26 mouse cellular contexts compared by ENCODE assay signal in genomic region chr13:54798740-54799139, GRCm38 (mm10). TPM values are rescaled to one million over a fixed set of nuclear protein-coding genes. Genes with fewer than 3 reads are reported as not detected.
DNase-seq lines count a peak whose midpoint lies in the region; ATAC-seq and TF ChIP-seq lines count a peak whose summit lies in the region.
"Had no signal": no experiment of that assay in that cellular context is flagged by ENCODE, and none has a peak within 500 bp of the region (broad histone marks: within the 10 kb centered on the region; RNA-seq: fewer than 3 reads in every experiment).

No protein-coding gene starts in this region.

- DNase-seq in heart, postnatal 36 days, result no peak
- peak; percentile 60 for DNase-seq in MEL (ENCODE audit: low read depth, low spot score)
- peak; percentile 65 to 78 for DNase-seq in layer of hippocampus, adult 2 months (ENCODE audit: low spot score in 2 of 2)
- DNase-seq in right cerebral cortex, postnatal 10 days (ENCODE audit: low spot score in 2 of 2), result peak; percentile 59
- no peak for DNase-seq in urinary bladder, postnatal 25 days (ENCODE audit: low spot score)
- DNase-seq in midbrain, embryonic 10.5 days (ENCODE audit: low spot score), result no peak
- DNase-seq: adrenal gland, postnatal 36 days; B cell, adult 2 months; cerebellum, postnatal 10 days; gastrocnemius, adult 2 months; kidney, adult 18-20 months; kidney, postnatal 36 days; lung, embryonic 14.5 days; thymus, postnatal 4 days had no signal

- peaks cover 17% of the 10 kb centered on the region for H3K27me3 ChIP-seq in heart, embryonic 11.5 days (ENCODE audit: control insufficient read depth, insufficient read depth, low read length)
- no peaks in the 10 kb centered on the region for H3K27me3 ChIP-seq in MEL (ENCODE audit: control insufficient read depth in 1 of 2, insufficient read depth in 2 of 2, low read length in 2 of 2)
- H3K27me3 ChIP-seq in midbrain, embryonic 10.5 days (ENCODE audit: low read depth, poor library complexity, severe bottlenecking), result peaks cover 52% of the 10 kb centered on the region

- no peak overlapping the region for H3K4me2 ChIP-seq in heart, embryonic 11.5 days
- H3K4me2 ChIP-seq: liver, embryonic 12.5 days; lung, embryonic 14.5 days; midbrain, embryonic 13.5 days had no signal

- WGBS in heart, embryonic 11.5 days (ENCODE audit: insufficient replicate concordance), result 60% methylated on average over 10 of the region's 10 CpGs
- 78% methylated on average over 10 of the region's 10 CpGs for WGBS in midbrain, embryonic 10.5 days

- no peak for TF ChIP-seq CTCF in MEL (IDR thresholded peaks at IDR 0.05 in 2 of 3, conservative IDR thresholded peaks at IDR 0.05 in 1 of 3; ENCODE audit: control insufficient read depth in 1 of 3, insufficient read depth in 1 of 3, low read depth in 2 of 3, low read length in 3 of 3, poor library complexity in 1 of 3, severe bottlenecking in 1 of 3)
- no peak for TF ChIP-seq CTCF in layer of hippocampus, adult 2 months (conservative IDR thresholded peaks at IDR 0.05)

- intact Hi-C loops in heart, postnatal 36 days (cut with DNase I), result loop anchor here (1.0 to 2.0 kb wide), 2 partner anchors 272 to 379 kb away; no protein-coding TSS in a partner anchor

- no peaks in the 10 kb centered on the region for H3K4me1 ChIP-seq in heart, embryonic 11.5 days (ENCODE audit: control insufficient read depth, insufficient read depth, low read length)
- H3K4me1 ChIP-seq in MEL (ENCODE audit: control insufficient read depth in 1 of 2, insufficient read depth in 2 of 2, low read length in 2 of 2), result peaks cover 2 to 15% of the 10 kb centered on the region in 2 experiments; a peak in 3 of 4 replicates
- no peaks in the 10 kb centered on the region for H3K4me1 ChIP-seq in midbrain, embryonic 10.5 days
- H3K4me1 ChIP-seq: hindbrain, embryonic 10.5 days; liver, embryonic 12.5 days; midbrain, embryonic 13.5 days had no signal

- no peak for TF ChIP-seq RAD21 in MEL (IDR thresholded peaks at IDR 0.05; ENCODE audit: low read depth, low read length)

- H3K4me3 ChIP-seq in heart, embryonic 11.5 days (ENCODE audit: low read depth, low read length), result no peak overlapping the region
- peak overlapping the region; percentile 27; a peak in 2 of 4 replicates for H3K4me3 ChIP-seq in MEL (ENCODE audit: control insufficient read depth in 1 of 2, insufficient read depth in 1 of 2, low read depth in 2 of 2, low read length in 2 of 2)
- no peak overlapping the region for H3K4me3 ChIP-seq in layer of hippocampus, adult 2 months
- no peak overlapping the region for H3K4me3 ChIP-seq in midbrain, embryonic 10.5 days
- H3K4me3 ChIP-seq: gastrocnemius, adult 2 months; hindbrain, embryonic 10.5 days; limb, embryonic 10.5 days; liver, embryonic 12.5 days; midbrain, embryonic 13.5 days; myocyte had no signal

- TF ChIP-seq EP300 in MEL (IDR thresholded peaks at IDR 0.05; ENCODE audit: low read depth in 1 of 2, low read length in 2 of 2), result peak in 1 of 2 experiments; percentile 52; a peak in 2 of 4 replicates

- no peak overlapping the region for H3K27ac ChIP-seq in heart, embryonic 11.5 days (ENCODE audit: low read depth, low read length)
- H3K27ac ChIP-seq in MEL (ENCODE audit: control insufficient read depth, low read depth, low read length), result no peak overlapping the region
- H3K27ac ChIP-seq in layer of hippocampus, adult 2 months, result peak overlapping the region; percentile 90
- H3K27ac ChIP-seq in midbrain, embryonic 10.5 days (replicated peaks), result no peak overlapping the region
- H3K27ac ChIP-seq: gastrocnemius, adult 2 months; hindbrain, embryonic 10.5 days; limb, embryonic 10.5 days; liver, embryonic 12.5 days; macrophage; midbrain, embryonic 13.5 days; stomach, postnatal 0 days had no signal

- H3K9ac ChIP-seq in heart, embryonic 11.5 days (ENCODE audit: low read depth, low read length), result 0 out of 2 replicates have a peak overlapping the region, but pooled peaks have one; percentile 12
- H3K9ac ChIP-seq in MEL (ENCODE audit: control insufficient read depth, low read depth, low read length, poor library complexity, severe bottlenecking), result no peak overlapping the region
- H3K9ac ChIP-seq: liver, embryonic 12.5 days; lung, embryonic 14.5 days; midbrain, embryonic 13.5 days had no signal

- H3K9me3 ChIP-seq in heart, embryonic 11.5 days (replicated peaks; ENCODE audit: control insufficient read depth, low read length), result no peaks in the 10 kb centered on the region
- H3K9me3 ChIP-seq in MEL (replicated peaks; ENCODE audit: insufficient read depth, low read length), result no peaks in the 10 kb centered on the region
- no peaks in the 10 kb centered on the region for H3K9me3 ChIP-seq in midbrain, embryonic 10.5 days (replicated peaks)
- H3K9me3 ChIP-seq: hindbrain, embryonic 10.5 days; limb, embryonic 10.5 days; liver, embryonic 12.5 days; midbrain, embryonic 13.5 days had no signal

- no peak for TF ChIP-seq POLR2A in MEL (IDR thresholded peaks at IDR 0.05; ENCODE audit: control insufficient read depth in 1 of 2, insufficient read depth in 1 of 2, low read depth in 1 of 2, low read length in 2 of 2, poor library complexity in 1 of 2)

- H3K36me3 ChIP-seq in heart, embryonic 11.5 days (ENCODE audit: control insufficient read depth, insufficient read depth, low read length), result no peaks in the 10 kb centered on the region
- H3K36me3 ChIP-seq in MEL (ENCODE audit: control insufficient read depth in 1 of 2, insufficient read depth in 2 of 2, low read length in 2 of 2), result no peaks in the 10 kb centered on the region
- H3K36me3 ChIP-seq in midbrain, embryonic 10.5 days, result no peaks in the 10 kb centered on the region
- H3K36me3 ChIP-seq: hindbrain, embryonic 10.5 days; limb, embryonic 10.5 days; liver, embryonic 12.5 days; midbrain, embryonic 13.5 days had no signal

- H3K79me2 ChIP-seq in MEL (ENCODE audit: control insufficient read depth, insufficient read depth, low read length, poor library complexity), result no peaks in the 10 kb centered on the region

- no peak for ATAC-seq in heart, embryonic 11.5 days (replicated peaks; ENCODE audit: insufficient number of reproducible peaks, low FRiP score, low TSS enrichment)
- ATAC-seq: liver, embryonic 12.5 days had no signal

TF ChIP-seq in MEL, 35 proteins besides CTCF, POLR2A, EP300 and RAD21:
- TF ChIP-seq MXI1 (IDR thresholded peaks at IDR 0.05; ENCODE audit: low read depth, low read length) (0 out of 2 replicates have a peak, but pooled peaks have one; percentile 11), TCF12 (IDR thresholded peaks at IDR 0.05; ENCODE audit: low read depth, low read length) (peak; percentile 21; the same call in 1 of the 2 replicates), ZKSCAN1 (IDR thresholded peaks at IDR 0.05; ENCODE audit: low read depth, low read length) (no peak), ZC3H11A (IDR thresholded peaks at IDR 0.05; ENCODE audit: low read depth, low read length) (no peak), MEF2A (IDR thresholded peaks at IDR 0.05; ENCODE audit: extremely low read depth, insufficient replicate concordance, low read depth, low read length, poor library complexity, severe bottlenecking) (no peak), GATA1 (IDR thresholded peaks at IDR 0.05; ENCODE audit: low read depth, low read length) (peak; percentile 18; the same call in 1 of the 2 replicates), JUND (IDR thresholded peaks at IDR 0.05; ENCODE audit: low read depth, low read length) (no peak), MAX (IDR thresholded peaks at IDR 0.05; ENCODE audit: low read length) (no peak), UBTF (IDR thresholded peaks at IDR 0.05; ENCODE audit: borderline replicate concordance, insufficient read depth, low read depth, low read length) (no peak), GABPA (IDR thresholded peaks at IDR 0.05; ENCODE audit: low read depth, low read length) (no peak)

RNA-seq across cellular contexts. Expression of gene Tspan17, which starts 9.6 kb away (rescaled TPM):
- 2.4 and 3.9 TPM in 2 replicates for polyA plus RNA-seq in heart, embryonic 11.5 days (2014; fragmentation: Nextera tagmentation; extraction: Ambion mirVana)
- 10 to 100 TPM in 1 of 2 experiments, 1 to 10 TPM in 1; 7.6 to 13.0 TPM for total RNA-seq in heart, postnatal 36 days (2021)
- total RNA-seq in MEL (2012; rRNA removed), result 3.3 and 4.1 TPM in 2 replicates
- 10 to 100 TPM in 1 of 2 experiments, not detected in 1; 23.0 TPM for polyA plus RNA-seq in MEL (2012; ENCODE audit: insufficient read depth in 1 of 2, insufficient read length in 2 of 2, low read depth in 1 of 2, low replicate concordance in 2 of 2, missing spikeins in 1 of 2)
- total RNA-seq in layer of hippocampus, adult 2 months (2021), result 10 to 100 TPM; 96.7 to 97.7 TPM
- polyA plus RNA-seq in midbrain, embryonic 10.5 days (2016; fragmentation: Nextera tagmentation; extraction: Ambion mirVana), result 12.9 and 20.6 TPM in 2 replicates

RNA-seq across cellular contexts. Expression of gene Eif4e1b, which starts 14.9 kb away (rescaled TPM):
- polyA plus RNA-seq in heart, embryonic 11.5 days (2014; fragmentation: Nextera tagmentation; extraction: Ambion mirVana), result not detected in 2 replicates
- not detected for total RNA-seq in heart, postnatal 36 days (2021)
- not detected in 2 replicates for total RNA-seq in MEL (2012; rRNA removed)
- not detected for polyA plus RNA-seq in MEL (2012; ENCODE audit: insufficient read depth in 1 of 2, insufficient read length in 2 of 2, low read depth in 1 of 2, low replicate concordance in 2 of 2, missing spikeins in 1 of 2)
- total RNA-seq in layer of hippocampus, adult 2 months (2021), result not detected
- polyA plus RNA-seq in midbrain, embryonic 10.5 days (2016; fragmentation: Nextera tagmentation; extraction: Ambion mirVana), result not detected in 2 replicates
- total RNA-seq: adrenal gland, postnatal 36 days; gastrocnemius, adult 2 months; granulocyte monocyte progenitor cell, adult 5-6 weeks; neutrophil, adult 5-6 weeks had no signal
- polyA plus RNA-seq: embryonic facial prominence, embryonic 14.5 days; heart, embryonic 14.5 days; hindbrain, embryonic 10.5 days; limb, embryonic 10.5 days; liver, embryonic 12.5 days; lung, embryonic 14.5 days; macrophage; midbrain, embryonic 13.5 days; myocyte; stomach, postnatal 0 days had no signal

RNA-seq across cellular contexts. Expression of gene Sncb, which starts 32.3 kb away (rescaled TPM):
- polyA plus RNA-seq in heart, embryonic 11.5 days (2014; fragmentation: Nextera tagmentation; extraction: Ambion mirVana), result 0.27 and 0.59 TPM in 2 replicates
- not detected for total RNA-seq in heart, postnatal 36 days (2021)
- not detected in 2 replicates for total RNA-seq in MEL (2012; rRNA removed)
- polyA plus RNA-seq in MEL (2012; ENCODE audit: insufficient read depth in 1 of 2, insufficient read length in 2 of 2, low read depth in 1 of 2, low replicate concordance in 2 of 2, missing spikeins in 1 of 2), result not detected
- 100 to 1,000 TPM; 655 to 657 TPM for total RNA-seq in layer of hippocampus, adult 2 months (2021)
- 1.5 TPM in 2 replicates for polyA plus RNA-seq in midbrain, embryonic 10.5 days (2016; fragmentation: Nextera tagmentation; extraction: Ambion mirVana)
- total RNA-seq: gastrocnemius, adult 2 months; granulocyte monocyte progenitor cell, adult 5-6 weeks; neutrophil, adult 5-6 weeks had no signal
- polyA plus RNA-seq: heart, embryonic 14.5 days; limb, embryonic 10.5 days; liver, embryonic 12.5 days; lung, embryonic 14.5 days; macrophage; myocyte had no signal

RNA-seq across cellular contexts. Expression of gene Gprin1, which starts 49.1 kb away (rescaled TPM):
- polyA plus RNA-seq in heart, embryonic 11.5 days (2014; fragmentation: Nextera tagmentation; extraction: Ambion mirVana), result 0.13 TPM in 2 replicates
- total RNA-seq in heart, postnatal 36 days (2021), result not detected
- not detected in 2 replicates for total RNA-seq in MEL (2012; rRNA removed)
- polyA plus RNA-seq in MEL (2012; ENCODE audit: insufficient read depth in 1 of 2, insufficient read length in 2 of 2, low read depth in 1 of 2, low replicate concordance in 2 of 2, missing spikeins in 1 of 2), result not detected
- 100 to 1,000 TPM; 146 to 150 TPM for total RNA-seq in layer of hippocampus, adult 2 months (2021)
- 0.88 and 1.1 TPM in 2 replicates for polyA plus RNA-seq in midbrain, embryonic 10.5 days (2016; fragmentation: Nextera tagmentation; extraction: Ambion mirVana)
- total RNA-seq: gastrocnemius, adult 2 months; granulocyte monocyte progenitor cell, adult 5-6 weeks; neutrophil, adult 5-6 weeks had no signal
- polyA plus RNA-seq: macrophage had no signal

Comparison
In these comparisons a context has a peak if more than half of its experiments do, and no peak if none do; other contexts are left out.
1. H3K4me3 ChIP-seq: peak in MEL (2 of 2); none in heart, embryonic 11.5 days (single experiment), layer of hippocampus, adult 2 months (single experiment) and midbrain, embryonic 10.5 days (single experiment).
2. DNase-seq: peak in MEL (single experiment), layer of hippocampus, adult 2 months (2 of 2) and right cerebral cortex, postnatal 10 days (2 of 2); none in heart, postnatal 36 days (0 of 2), urinary bladder, postnatal 25 days (single experiment) and midbrain, embryonic 10.5 days (single experiment).
3. RNA of gene Tspan17, which starts 9.6 kb away (total RNA-seq): 96.7 to 97.7 TPM in layer of hippocampus, adult 2 months; 7.6 to 13.0 TPM in heart, postnatal 36 days and 3.3 to 4.1 TPM in MEL; every median in the first group is over 4 times any median in the second.
4. RNA of gene Sncb, which starts 32.3 kb away (total RNA-seq): 655 to 657 TPM in layer of hippocampus, adult 2 months; not detected in heart, postnatal 36 days and not detected in MEL; every median in the first group is over 100 times any median in the second.